Mouse (Mus musculus) testis, adult 2 months (tissue): ENCODE measurements around the gene Sgsm2.

ENCODE experiments used
- CTCF ChIP-seq: fragments of 200-500 bp; IDR thresholded peaks from 2 replicates; pipeline ENCODE4 v1.5.1; 2012; ENCODE audit warnings: low read depth, mild to moderate bottlenecking, inconsistent platforms, low read length, moderate library complexity; ENCODE audit not compliant: control insufficient read depth, insufficient read depth, insufficient replicate concordance
- POLR2A ChIP-seq: fragments of 200-500 bp; IDR thresholded peaks from 2 replicates; pipeline ENCODE4 v1.6.1; 2012; ENCODE audit warnings: low read depth, mild to moderate bottlenecking, inconsistent platforms, low read length, moderate library complexity; ENCODE audit not compliant: control insufficient read depth

DNA sequence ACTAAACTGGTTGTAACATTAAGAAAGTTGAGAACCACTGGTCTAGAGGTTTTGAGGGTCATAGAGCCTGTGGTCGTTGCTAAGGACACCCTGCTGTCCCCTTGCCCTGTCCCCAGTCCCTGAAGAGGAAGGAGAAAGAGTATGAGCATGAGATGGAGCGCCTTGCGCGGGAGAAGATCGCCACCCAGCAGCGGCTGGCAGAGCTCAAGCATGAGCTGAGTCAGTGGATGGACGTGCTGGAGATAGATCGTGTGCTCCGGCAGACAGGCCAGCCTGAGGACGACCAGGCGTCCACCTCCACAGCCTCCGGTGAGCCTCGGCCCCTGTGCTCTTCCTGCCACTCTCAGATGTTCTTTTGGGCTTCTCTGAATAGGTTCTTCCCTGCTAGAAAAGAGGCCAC, 54.8 kb downstream of the Sgsm2 start:
- TF ChIP-seq POLR2A, result no peak
- TF ChIP-seq CTCF, result no peak
